Mouse (Mus musculus): ENCODE results near the gene Abtb1.

Gene Abtb1

GRCm38 (mm10) chr6:88800735-88801134 lies 41.0 kb downstream of the Abtb1 start:
- no peak for DNase-seq (ENCODE audit: low spot score)

GRCm38 (mm10) chr6:88800191-88800590 lies 41.6 kb downstream of the Abtb1 start:
- DNase-seq (ENCODE audit: low spot score), result no peak

GRCm38 (mm10) chr6:88794561-88794971 lies 47.2 kb downstream of the Abtb1 start:
- DNase-seq (ENCODE audit: low spot score), result no peak

- DNase-seq (ENCODE audit: low spot score), result no peak
Measured at GRCm38 (mm10) chr6:88793872-88794271, 47.9 kb downstream of the Abtb1 start.

- no peak for DNase-seq (ENCODE audit: low spot score)
Measured at GRCm38 (mm10) chr6:88793243-88793642, 48.5 kb downstream of the Abtb1 start.

- DNase-seq (ENCODE audit: low spot score), result no peak
Measured at GRCm38 (mm10) chr6:88792147-88792691, 49.6 kb downstream of the Abtb1 start.

GRCm38 (mm10) chr6:88791299-88791698 lies 50.5 kb downstream of the Abtb1 start:
- DNase-seq (ENCODE audit: low spot score), result no peak

- no peak for DNase-seq (ENCODE audit: low spot score)
Measured at GRCm38 (mm10) chr6:88788219-88788618, 53.6 kb downstream of the Abtb1 start.

- DNase-seq (ENCODE audit: low spot score), result no peak
Measured at GRCm38 (mm10) chr6:88787496-88787895, 54.3 kb downstream of the Abtb1 start.

GRCm38 (mm10) chr6:88786732-88787445 lies 54.9 kb downstream of the Abtb1 start:
- no peak for DNase-seq (ENCODE audit: low spot score)
